Mouse (Mus musculus) frontal cortex, postnatal 14 days (tissue): ENCODE results near the gene Copb2.

Source experiments
- DNase-seq, 2 experiments: peaks; one replicate each; pipeline ENCODE4 v3.0.0; 2022; ENCODE audit warnings: low spot score in 2 of 2

The Copb2 gene

GRCm38 (mm10) chr9:98563137-98564126 lies at the start of gene Copb2:
TSS of gene Copb2 (plus strand) at chr9:98563721.
- DNase-seq: peak; percentile 96 to 99

DNA sequence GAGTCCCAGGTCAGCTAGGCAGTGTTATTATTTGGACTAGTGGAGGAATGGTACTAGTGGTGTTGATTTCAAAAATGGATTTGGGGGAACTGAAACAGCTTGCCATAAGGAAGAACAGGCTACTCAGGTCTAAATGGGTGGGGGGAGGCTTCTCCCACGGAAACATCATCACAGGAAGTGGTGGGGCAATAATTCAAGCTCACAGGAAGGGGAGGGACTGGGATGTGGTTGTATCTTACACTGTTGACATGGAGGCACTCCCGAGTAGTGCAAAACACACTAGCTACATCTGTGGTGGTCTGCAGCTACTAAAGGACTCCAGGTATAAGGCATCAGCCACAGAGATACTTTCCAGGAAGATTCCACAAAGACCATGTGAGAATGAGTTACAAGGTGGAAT lies 39.6 kb upstream of the Copb2 start:
- DNase-seq: no peak

DNA sequence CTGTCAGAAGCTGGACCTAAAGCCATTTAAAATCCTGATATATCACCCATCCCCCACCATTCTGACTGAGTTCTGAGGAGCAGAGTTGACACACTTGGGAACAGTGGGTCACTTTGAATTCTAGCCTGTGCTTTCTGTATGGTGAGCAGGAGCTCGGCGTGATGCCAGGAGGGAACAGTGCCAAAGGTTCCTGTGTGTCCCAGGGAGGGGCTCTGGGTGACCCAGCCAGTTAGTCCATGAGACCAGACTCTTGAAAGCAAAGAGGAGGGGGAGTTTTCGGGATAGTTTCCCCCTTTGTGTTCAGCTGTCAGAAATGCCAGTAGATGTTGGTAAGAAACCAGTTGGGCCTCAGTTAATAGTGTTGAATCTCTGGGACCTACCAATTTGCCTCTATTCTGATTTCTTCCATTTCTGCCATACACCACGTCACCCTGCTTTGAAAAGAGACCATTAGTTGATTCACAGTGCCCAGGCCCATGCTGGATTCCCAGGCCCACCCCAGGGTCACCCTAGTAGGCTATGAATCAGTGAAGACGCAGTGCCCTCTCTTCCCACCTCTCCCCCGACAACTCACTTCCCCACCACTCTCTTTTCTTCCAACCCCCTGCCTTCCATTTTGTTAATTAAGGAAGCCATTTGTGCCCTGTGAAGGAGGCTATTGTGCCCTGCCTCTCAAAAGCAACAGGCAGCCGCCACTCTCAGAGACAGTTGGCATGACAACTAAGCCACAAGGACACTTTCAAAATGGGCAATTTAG lies 38.6 kb upstream of the Copb2 start:
- peak; percentile 14 to 18 for DNase-seq

DNA sequence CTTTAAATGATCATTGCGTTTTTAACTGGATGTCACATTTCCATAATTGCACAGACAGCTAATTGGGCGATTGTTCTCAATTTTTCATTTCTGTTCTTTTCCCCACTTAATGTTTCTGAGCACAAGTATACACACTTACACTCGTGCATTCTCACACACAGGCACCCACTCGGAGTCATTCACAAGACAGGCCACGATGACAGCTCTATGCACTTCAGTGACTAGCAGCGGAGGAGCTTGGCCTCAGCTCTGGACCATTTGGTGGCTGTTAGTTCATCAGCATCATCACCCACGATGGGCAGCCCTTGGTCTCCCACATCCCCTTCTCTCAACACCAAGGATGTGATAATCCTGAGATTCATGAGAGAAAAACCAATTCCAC lies 38.0 kb upstream of the Copb2 start:
- no peak for DNase-seq

- DNase-seq: no peak
Observed at GRCm38 (mm10) chr9:98527226-98527625, 36.3 kb upstream of the Copb2 start.

DNA sequence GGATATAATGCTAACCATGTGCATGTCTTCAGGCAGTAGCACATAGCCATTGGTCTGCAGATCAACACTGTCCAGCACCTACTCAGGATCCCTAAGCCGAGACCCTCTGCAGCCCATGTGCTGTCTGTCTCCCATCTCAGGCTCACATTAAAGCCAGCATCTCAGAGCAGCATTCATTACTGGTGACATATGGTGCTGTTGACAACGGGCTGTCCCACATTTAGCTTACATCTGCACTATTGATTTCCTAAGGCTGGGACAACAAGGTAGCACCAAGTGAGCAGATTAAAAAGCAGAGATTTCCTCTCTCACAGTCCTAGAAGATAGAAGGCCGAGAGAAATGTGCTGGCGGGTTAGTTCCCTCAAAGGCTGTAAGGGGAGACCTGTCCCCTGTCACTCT lies 33.7 kb upstream of the Copb2 start:
- DNase-seq: no peak

- DNase-seq: no peak
Observed at GRCm38 (mm10) chr9:98530999-98531398, 32.5 kb upstream of the Copb2 start.

- DNase-seq: no peak
Observed at GRCm38 (mm10) chr9:98534675-98535280, 28.7 kb upstream of the Copb2 start.

DNA sequence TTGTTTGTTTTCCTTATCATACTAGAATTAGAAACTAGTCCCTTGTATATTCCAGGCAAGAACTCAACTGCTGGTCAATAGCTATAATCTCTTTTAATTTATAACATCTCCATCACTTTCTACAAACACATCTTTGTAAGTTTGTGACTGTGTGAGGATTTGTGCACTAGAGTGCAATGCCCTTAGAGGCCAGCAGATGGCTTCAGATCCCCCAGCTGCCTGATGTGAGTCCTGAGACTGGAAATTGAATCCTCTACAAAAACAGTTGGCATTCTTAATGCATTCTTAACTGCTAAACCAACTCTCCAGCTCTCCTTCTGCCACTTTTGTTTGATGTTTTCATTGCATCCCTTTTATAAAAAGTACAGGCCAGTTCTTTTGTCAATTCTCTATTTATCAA lies 27.8 kb upstream of the Copb2 start:
- DNase-seq: no peak

DNA sequence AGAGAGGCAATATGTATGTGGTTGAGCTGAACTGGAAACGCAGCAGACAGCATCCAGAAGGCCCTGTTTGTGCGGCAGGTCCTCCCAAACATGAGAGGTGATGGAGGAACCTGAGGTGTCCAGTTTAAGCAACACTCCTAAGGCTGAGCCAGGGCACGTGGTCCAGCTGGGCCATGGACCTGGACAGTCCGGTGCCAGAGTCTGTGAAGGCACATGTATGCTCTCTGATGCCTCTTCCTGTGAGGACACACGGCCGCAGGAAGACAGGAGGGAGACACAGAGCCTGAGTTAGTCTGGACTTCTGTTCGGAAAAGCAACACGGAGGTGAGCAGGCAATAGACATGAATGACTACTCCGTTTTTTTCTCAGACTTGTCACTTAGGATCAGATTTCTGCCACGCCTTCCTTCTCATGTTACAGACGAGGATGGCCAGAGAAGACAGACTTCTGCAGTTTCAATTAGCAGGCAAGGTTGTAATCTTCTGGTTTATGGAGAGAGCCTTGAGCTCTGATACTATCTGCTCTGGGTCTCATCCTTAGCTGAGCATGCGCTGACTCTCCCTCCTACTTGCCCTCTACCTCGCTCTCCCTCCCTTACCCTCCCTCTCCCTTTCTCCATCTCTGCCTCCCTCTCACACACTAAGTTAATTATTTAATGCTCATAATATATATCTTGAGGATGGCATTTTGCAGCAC lies 25.4 kb upstream of the Copb2 start:
- DNase-seq: no peak

- DNase-seq: peak; percentile 59 to 73
Observed at GRCm38 (mm10) chr9:98538713-98539360, 24.7 kb upstream of the Copb2 start.

DNA sequence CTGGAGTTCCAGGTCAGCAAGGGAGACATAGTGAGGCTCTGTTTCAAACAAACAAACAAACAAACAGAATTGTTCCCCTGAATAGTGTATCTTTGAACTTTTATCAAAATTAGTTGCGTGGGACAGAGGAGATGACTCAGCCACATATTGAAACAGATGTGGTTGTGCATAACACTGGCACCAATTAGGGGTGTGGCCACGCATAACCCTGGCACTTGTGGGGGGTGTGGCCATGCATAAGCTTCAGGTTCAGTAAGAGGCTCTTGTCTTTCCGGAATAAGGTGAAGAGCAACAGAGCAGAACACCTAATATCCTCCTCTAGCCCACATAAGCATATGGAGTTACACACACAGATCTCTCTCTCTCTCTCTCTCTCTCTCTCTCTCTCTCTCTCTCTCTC lies 19.5 kb upstream of the Copb2 start:
- DNase-seq: no peak

DNA sequence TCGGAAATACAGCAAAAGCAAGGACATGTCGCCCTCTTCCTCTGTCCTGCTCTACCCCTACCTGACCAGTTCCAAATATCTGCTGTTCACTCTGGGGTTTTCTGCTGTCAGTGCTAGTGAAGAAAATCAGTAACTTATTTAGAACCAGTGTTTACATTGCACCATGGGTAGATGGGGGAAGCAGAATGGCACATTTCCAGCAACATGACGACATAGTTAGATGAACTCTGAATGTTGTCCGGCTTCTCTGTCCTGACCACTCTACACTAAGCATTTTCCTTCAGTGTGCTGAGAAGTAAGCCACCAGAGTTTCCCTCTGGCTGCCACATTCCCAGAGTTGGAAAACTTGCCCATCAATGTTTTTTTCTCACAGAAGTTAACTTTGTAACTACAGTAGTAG lies 20.3 kb downstream of the Copb2 start:
- DNase-seq: no peak

DNA sequence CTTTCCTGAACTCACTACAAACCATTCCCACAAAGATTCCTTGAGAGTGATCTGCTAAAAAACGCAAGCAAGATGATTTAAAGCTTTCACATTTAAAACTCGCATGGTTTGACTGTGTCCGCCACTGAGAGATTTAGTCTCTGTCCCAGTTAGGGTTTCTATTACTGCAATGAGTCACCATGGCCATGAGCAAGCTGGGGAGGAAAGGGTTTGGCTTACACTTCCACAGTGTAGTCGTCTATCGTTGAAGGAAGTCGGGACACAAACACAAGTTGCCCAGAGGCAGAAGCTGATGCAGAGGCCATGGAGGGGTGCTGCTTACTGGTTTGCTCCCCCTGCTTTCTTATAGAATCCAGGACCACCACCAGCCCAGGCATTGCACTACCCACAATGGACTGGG lies 36.6 kb downstream of the Copb2 start:
- DNase-seq: no peak

DNA sequence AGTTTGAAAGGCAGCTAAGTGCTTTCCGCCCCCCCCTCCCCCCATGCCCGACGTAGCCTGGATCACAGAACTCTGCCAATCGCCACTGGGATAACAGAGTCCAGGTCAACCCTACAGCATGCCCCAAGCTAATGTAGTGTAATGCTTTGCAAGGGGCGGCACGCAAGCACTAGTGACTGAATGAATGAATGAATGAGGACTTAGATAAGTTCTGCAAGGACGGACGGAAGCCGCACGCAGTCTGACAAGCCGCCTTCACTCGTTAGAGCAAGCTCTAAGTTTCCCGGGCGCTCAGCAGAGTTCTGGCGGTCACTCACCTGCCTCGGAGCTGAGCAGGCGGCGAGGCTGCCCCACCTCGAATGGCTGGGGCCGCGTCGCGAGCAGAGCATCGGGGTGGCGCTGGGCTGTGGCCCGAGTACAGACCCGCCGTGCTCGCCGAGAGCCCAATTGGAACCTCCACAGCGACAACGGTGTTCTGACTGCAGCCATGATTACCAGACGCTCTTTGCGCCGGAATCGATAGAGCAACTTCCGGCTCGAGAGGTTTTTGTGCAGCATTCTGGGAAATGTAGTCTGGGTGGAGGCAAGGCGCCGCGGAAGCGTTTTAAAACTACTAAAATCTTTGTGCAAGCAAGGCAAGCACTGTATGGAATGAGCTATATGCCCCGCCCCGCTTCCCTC lies 37.8 kb downstream of the Copb2 start, which contains the start of gene Mrps22:
Gene Mrps22 (minus strand): TSS at position 505 of the 681 bp plus-strand sequence.
- peak; percentile 69 to 76 for DNase-seq

DNA sequence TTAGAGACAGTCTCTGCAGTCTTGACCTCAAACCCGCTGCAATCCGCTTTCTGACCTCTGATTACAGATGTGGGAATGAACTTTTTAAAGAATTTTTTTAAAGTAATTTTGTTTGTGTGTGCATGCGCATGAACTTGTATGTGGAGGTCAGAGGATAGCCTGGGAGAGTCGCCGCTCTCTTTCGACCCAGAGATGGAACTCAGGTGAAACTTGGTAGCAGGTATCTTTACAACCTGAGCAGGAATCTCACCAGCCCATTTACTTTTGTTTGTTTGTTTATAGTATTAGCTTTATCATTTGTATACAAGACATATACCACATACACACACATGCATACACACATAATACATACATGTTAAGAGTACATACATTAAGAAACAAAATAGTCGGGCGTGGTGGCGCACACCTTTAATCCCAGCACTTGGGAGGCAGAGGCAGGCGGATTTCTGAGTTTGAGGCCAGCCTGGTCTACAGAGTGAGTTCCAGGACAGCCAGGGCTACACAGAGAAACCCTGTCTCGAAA lies 38.4 kb downstream of the Copb2 start:
- no peak for DNase-seq

DNA sequence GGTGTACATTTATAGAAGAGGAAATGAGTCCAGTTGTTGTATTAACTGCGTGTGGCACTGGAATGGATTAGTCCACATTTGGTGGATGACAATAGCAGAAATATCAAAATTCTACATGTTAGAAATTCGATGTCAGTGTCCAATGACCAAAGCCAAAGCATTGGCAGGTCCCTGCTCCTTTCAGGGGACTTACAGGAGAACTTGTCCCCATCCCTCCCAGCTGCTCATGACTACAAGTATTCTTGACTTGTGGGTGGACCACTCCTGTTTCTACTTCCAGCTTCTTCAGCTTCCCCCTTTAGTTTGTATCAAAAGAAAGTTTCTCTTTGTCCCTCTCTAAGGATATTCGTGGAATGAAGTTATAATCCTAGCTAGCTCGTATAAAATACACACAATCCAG lies 41.4 kb downstream of the Copb2 start:
- no peak for DNase-seq

- DNase-seq: no peak
Observed at GRCm38 (mm10) chr9:98628480-98628879, 65.0 kb downstream of the Copb2 start.

GRCm38 (mm10) chr9:98633287-98634162 lies 70.0 kb downstream of the Copb2 start:
- DNase-seq: no peak
